Mouse (Mus musculus): ENCODE measurements around the gene Snrpb. TPM values are rescaled to one million over a fixed set of nuclear protein-coding genes. Genes with fewer than 3 reads are reported as not detected.

Snrpb gene
- 585 TPM for polyA plus RNA-seq (2012; fragmentation: generic; extraction: Trizol)
- long read RNA-seq, experiment 1, transcript Snrpb-201 (7 exons, 1,161 nt), result major isoform, 432 of 483 reads
- long read RNA-seq, experiment 1, partial matches to known transcripts, result 40 of 483 reads
- long read RNA-seq, experiment 1, other reads (novel, unspliced or antisense), result 8 of 483 reads
- long read RNA-seq, experiment 2, transcript Snrpb-201 (7 exons, 1,161 nt), result major isoform, 454 of 467 reads
- long read RNA-seq, experiment 2, partial matches to known transcripts, result 2 of 467 reads
- long read RNA-seq, experiment 2, other reads (novel, unspliced or antisense), result 9 of 467 reads

GRCm38 (mm10) chr2:130178706-130179506 is at the start of gene Snrpb:
Snrpb (minus strand) TSS chr2:130179403.
- TF ChIP-seq CTCF (IDR thresholded peaks at IDR 0.05; ENCODE audit: control insufficient read depth, insufficient read depth, insufficient read length) (no peak), USF1 (IDR thresholded peaks at IDR 0.05; ENCODE audit: low read depth) (peak; percentile 78), MYOD1 (IDR thresholded peaks at IDR 0.05; ENCODE audit: control insufficient read depth, insufficient read length, low read depth) (no peak)
- Histone ChIP-seq H3ac (ENCODE audit: control insufficient read depth, insufficient read length, low read depth) (peak within 1 kb of the TSS; percentile 99), H3K27me3 (ENCODE audit: control insufficient read depth, insufficient read depth, insufficient read length) (peaks cover 4% of the 10 kb centered on the region)

GRCm38 (mm10) chr2:130211581-130211980 is 32.4 kb upstream of the Snrpb start:
- H3K79me3 ChIP-seq (ENCODE audit: low read depth), result no peaks in the 10 kb centered on the region
- H3K36me3 ChIP-seq (ENCODE audit: control insufficient read depth, insufficient read depth), result no peaks in the 10 kb centered on the region
- peaks cover 8% of the 10 kb centered on the region for H3K27me3 ChIP-seq (ENCODE audit: control insufficient read depth, insufficient read depth, insufficient read length)
- no peaks in the 10 kb centered on the region for H3K79me2 ChIP-seq (ENCODE audit: control insufficient read depth, insufficient read depth)
- TF ChIP-seq MAX (IDR thresholded peaks at IDR 0.05) (no peak), MYOD1 (IDR thresholded peaks at IDR 0.05; ENCODE audit: control insufficient read depth, insufficient read length, low read depth) (no peak), CEBPB (IDR thresholded peaks at IDR 0.05; ENCODE audit: low read depth) (no peak), CTCF (IDR thresholded peaks at IDR 0.05; ENCODE audit: control insufficient read depth, insufficient read depth, insufficient read length) (no peak), MYOG (IDR thresholded peaks at IDR 0.05; ENCODE audit: control insufficient read depth, extremely low read depth, insufficient read length) (no peak), USF1 (IDR thresholded peaks at IDR 0.05; ENCODE audit: low read depth) (no peak), FOSL1 (IDR thresholded peaks at IDR 0.05; ENCODE audit: insufficient read depth, low read length, poor library complexity, severe bottlenecking) (no peak)
- no peak overlapping the region for H3ac ChIP-seq (ENCODE audit: control insufficient read depth, insufficient read length, low read depth)
- H3K4me3 ChIP-seq (ENCODE audit: insufficient read depth, poor library complexity, severe bottlenecking), result no peak overlapping the region

More at GRCm38 (mm10) chr2:130178706-130179506, at the start of gene Snrpb:
- peaks cover 41% of the 10 kb centered on the region for H3K36me3 ChIP-seq (ENCODE audit: control insufficient read depth, insufficient read depth)
- H3K79me3 ChIP-seq (ENCODE audit: low read depth), result peaks cover 36% of the 10 kb centered on the region
- peak within 1 kb of the TSS; percentile 98 for H3K4me3 ChIP-seq (ENCODE audit: insufficient read depth, poor library complexity, severe bottlenecking)
- H3K79me2 ChIP-seq (ENCODE audit: control insufficient read depth, insufficient read depth), result peaks cover 52% of the 10 kb centered on the region

- TF ChIP-seq CTCF (IDR thresholded peaks at IDR 0.05; ENCODE audit: control insufficient read depth, insufficient read depth, insufficient read length), result no peak
- no peak for TF ChIP-seq MAX (IDR thresholded peaks at IDR 0.05)
- TF ChIP-seq CEBPB (IDR thresholded peaks at IDR 0.05; ENCODE audit: low read depth), result no peak
- TF ChIP-seq FOSL1 (IDR thresholded peaks at IDR 0.05; ENCODE audit: insufficient read depth, low read length, poor library complexity, severe bottlenecking), result no peak
- no peak for TF ChIP-seq MYOG (IDR thresholded peaks at IDR 0.05; ENCODE audit: control insufficient read depth, extremely low read depth, insufficient read length)
- TF ChIP-seq MYOD1 (IDR thresholded peaks at IDR 0.05; ENCODE audit: control insufficient read depth, insufficient read length, low read depth), result no peak
- peaks cover 8% of the 10 kb centered on the region for H3K27me3 ChIP-seq (ENCODE audit: control insufficient read depth, insufficient read depth, insufficient read length)
Observed at GRCm38 (mm10) chr2:130209636-130210035, 30.4 kb upstream of the Snrpb start.

GRCm38 (mm10) chr2:130207996-130208395 is 28.8 kb upstream of the Snrpb start:
- Histone ChIP-seq H3ac (ENCODE audit: control insufficient read depth, insufficient read length, low read depth) (no peak overlapping the region), H3K79me2 (ENCODE audit: control insufficient read depth, insufficient read depth) (no peaks in the 10 kb centered on the region), H3K79me3 (ENCODE audit: low read depth) (no peaks in the 10 kb centered on the region), H3K27me3 (ENCODE audit: control insufficient read depth, insufficient read depth, insufficient read length) (peaks cover 8% of the 10 kb centered on the region), H3K36me3 (ENCODE audit: control insufficient read depth, insufficient read depth) (no peaks in the 10 kb centered on the region), H3K4me3 (ENCODE audit: insufficient read depth, poor library complexity, severe bottlenecking) (no peak overlapping the region)
- TF ChIP-seq USF1 (IDR thresholded peaks at IDR 0.05; ENCODE audit: low read depth) (no peak), MYOD1 (IDR thresholded peaks at IDR 0.05; ENCODE audit: control insufficient read depth, insufficient read length, low read depth) (no peak), CEBPB (IDR thresholded peaks at IDR 0.05; ENCODE audit: low read depth) (no peak), CTCF (IDR thresholded peaks at IDR 0.05; ENCODE audit: control insufficient read depth, insufficient read depth, insufficient read length) (no peak), MYOG (IDR thresholded peaks at IDR 0.05; ENCODE audit: control insufficient read depth, extremely low read depth, insufficient read length) (no peak), MAX (IDR thresholded peaks at IDR 0.05) (no peak), FOSL1 (IDR thresholded peaks at IDR 0.05; ENCODE audit: insufficient read depth, low read length, poor library complexity, severe bottlenecking) (no peak)

More at GRCm38 (mm10) chr2:130209636-130210035, 30.4 kb upstream of the Snrpb start:
- no peak overlapping the region for H3ac ChIP-seq (ENCODE audit: control insufficient read depth, insufficient read length, low read depth)
- H3K36me3 ChIP-seq (ENCODE audit: control insufficient read depth, insufficient read depth), result no peaks in the 10 kb centered on the region
- H3K79me3 ChIP-seq (ENCODE audit: low read depth), result no peaks in the 10 kb centered on the region
- H3K79me2 ChIP-seq (ENCODE audit: control insufficient read depth, insufficient read depth), result no peaks in the 10 kb centered on the region
- no peak overlapping the region for H3K4me3 ChIP-seq (ENCODE audit: insufficient read depth, poor library complexity, severe bottlenecking)

- peaks cover 11% of the 10 kb centered on the region for H3K27me3 ChIP-seq (ENCODE audit: control insufficient read depth, insufficient read depth, insufficient read length)
- H3ac ChIP-seq (ENCODE audit: control insufficient read depth, insufficient read length, low read depth), result no peak overlapping the region
- no peaks in the 10 kb centered on the region for H3K79me2 ChIP-seq (ENCODE audit: control insufficient read depth, insufficient read depth)
- no peak overlapping the region for H3K4me3 ChIP-seq (ENCODE audit: insufficient read depth, poor library complexity, severe bottlenecking)
- no peaks in the 10 kb centered on the region for H3K79me3 ChIP-seq (ENCODE audit: low read depth)
- TF ChIP-seq MYOD1 (IDR thresholded peaks at IDR 0.05; ENCODE audit: control insufficient read depth, insufficient read length, low read depth) (no peak), CEBPB (IDR thresholded peaks at IDR 0.05; ENCODE audit: low read depth) (no peak)
- no peaks in the 10 kb centered on the region for H3K36me3 ChIP-seq (ENCODE audit: control insufficient read depth, insufficient read depth)
Observed at GRCm38 (mm10) chr2:130207376-130207775, 28.2 kb upstream of the Snrpb start.

Measured in C2C12 (cell line).